Mouse (Mus musculus): ENCODE data around the gene Wdr95.

Gene Wdr95

DNA sequence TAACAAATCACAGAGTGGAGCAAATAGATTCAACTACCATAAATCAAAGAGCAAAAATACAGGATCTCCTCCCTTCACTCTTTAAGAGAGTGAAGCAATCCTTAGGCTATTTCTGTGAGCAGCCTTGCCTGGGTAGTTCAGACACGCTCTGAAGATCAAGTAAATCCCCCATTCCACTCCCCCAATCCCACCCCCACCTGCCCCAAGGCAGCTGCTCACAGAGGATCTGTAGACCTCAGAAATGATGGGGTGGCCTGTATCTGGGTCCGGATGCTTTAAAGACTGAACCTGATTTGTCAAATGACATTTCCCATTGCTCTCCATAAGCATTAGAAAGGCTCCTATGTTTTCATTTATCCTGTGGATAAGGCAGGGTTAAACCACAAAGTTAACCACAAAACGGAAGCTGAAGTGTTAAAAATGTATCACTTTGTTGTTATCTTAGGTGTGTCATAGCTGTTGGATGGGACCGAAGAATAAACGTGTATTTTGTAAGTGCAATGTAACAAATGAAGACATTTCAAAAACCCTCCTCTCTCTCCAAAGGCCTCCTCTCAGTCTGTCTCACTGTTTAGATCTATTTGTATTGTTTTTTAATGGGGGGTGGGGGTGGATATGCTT lies 54.3 kb downstream of the Wdr95 start:
- no peak for DNase-seq (ENCODE audit: low read depth, low spot score)

DNA sequence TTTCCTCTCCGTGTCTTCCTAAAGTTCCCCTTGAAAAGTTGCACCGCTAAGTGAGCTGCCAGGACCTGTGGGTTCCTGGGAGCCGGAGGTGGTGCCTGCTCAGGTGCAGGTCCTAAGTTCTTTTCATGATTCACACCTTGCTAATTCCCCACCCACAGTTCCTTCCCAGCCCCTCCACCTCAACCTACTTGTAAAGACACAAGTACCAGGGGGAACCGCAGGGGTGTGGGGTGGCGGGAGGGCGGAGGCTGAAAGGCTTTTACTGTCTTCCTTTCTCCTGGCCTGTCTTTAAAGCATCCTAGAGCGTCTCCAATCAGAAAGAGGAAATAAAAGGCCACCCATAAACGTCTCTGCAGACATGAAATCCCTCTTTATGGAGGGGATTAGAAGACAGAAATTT lies 55.0 kb downstream of the Wdr95 start:
- DNase-seq (ENCODE audit: low read depth, low spot score), result peak; percentile 41

DNA sequence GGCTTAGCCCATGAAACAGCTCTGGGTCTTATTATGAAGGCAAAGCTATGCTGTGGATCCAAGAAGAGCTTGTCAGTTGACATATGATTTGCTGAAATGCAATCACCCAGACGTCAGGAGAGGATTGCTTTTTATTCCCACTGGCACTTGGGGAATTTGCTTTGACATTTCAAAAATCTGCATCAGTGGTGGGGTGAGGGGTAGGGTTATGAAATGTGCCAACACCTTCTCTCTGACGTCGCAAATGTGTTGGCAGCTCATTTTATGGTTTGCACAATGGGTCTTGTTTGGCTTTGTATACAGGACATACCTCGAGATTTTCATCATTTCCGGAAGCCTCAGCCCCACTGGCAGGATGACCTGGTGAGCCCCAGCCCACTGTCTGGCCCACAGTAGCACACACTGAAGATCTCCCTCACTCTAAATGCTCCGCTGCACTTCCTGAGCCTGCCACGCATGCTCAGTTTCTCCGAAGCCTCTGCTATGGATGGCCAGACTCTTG lies 55.7 kb downstream of the Wdr95 start:
- DNase-seq (ENCODE audit: low read depth, low spot score), result no peak

DNA sequence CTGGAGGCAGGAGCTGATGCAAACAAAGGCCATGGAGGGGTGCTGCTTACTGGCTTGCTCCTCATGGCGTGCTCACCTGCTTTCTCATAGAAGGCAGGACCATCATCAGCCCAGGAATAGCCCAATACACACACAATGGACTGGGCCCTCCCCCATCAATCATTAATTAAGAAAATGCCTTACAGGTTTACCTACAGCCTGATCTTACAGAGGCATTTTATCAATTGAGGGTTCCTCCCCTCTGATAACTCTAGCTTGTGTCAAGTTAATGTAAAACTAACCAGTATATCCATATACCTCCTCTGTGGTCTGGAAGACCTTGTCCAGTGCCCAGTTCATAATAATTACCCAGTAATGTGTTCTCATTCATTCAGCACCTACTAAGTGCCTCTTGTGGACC lies 56.8 kb downstream of the Wdr95 start:
- DNase-seq (ENCODE audit: low read depth, low spot score), result no peak

DNA sequence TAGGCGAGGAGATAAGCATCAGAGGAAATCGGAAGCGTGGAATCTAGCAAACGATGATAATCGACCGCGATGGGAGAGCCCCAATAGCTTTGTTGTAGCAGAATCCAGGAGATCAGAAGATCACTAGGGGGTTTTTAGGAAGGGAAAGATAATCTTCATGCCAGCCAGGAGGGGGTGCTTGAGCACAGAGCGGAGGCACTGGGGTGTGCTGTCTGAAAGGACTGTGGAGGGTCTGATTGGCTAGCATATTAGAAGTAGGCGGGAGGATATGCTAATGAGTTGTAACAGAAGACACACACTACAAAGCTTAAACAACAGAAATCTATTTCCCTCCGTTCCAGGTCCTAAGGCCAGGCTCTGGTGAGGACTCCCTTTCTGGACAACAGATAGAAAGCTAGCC lies 57.4 kb downstream of the Wdr95 start:
- peak; percentile 74 for DNase-seq (ENCODE audit: low read depth, low spot score)

DNA sequence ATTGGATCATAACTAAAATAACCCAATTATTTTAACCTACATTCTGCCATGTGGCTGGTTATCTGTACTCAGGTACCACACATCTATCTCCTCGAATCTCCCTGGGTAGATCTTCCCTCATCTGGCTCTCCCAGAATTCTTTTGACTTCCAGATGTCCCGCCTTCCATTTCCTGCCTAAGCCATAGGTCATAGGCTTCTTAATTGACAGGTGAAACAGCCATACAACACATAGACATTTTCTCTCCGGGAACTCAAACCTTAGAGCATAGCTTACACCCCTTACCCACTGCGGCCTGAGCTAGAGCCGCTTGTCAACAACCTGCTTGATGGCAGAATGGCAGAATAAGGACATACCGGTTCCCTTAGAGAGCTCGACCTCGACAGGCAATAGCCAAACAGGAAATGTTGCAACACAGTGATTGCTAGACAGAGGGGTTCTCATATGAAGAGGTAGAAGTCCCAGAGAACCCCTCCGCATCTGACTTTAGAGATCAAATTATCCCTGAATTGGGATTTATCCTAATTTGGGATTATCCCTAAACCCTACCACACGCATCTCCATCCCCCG lies 58.9 kb downstream of the Wdr95 start:
- DNase-seq (ENCODE audit: low read depth, low spot score), result peak; percentile 51

DNA sequence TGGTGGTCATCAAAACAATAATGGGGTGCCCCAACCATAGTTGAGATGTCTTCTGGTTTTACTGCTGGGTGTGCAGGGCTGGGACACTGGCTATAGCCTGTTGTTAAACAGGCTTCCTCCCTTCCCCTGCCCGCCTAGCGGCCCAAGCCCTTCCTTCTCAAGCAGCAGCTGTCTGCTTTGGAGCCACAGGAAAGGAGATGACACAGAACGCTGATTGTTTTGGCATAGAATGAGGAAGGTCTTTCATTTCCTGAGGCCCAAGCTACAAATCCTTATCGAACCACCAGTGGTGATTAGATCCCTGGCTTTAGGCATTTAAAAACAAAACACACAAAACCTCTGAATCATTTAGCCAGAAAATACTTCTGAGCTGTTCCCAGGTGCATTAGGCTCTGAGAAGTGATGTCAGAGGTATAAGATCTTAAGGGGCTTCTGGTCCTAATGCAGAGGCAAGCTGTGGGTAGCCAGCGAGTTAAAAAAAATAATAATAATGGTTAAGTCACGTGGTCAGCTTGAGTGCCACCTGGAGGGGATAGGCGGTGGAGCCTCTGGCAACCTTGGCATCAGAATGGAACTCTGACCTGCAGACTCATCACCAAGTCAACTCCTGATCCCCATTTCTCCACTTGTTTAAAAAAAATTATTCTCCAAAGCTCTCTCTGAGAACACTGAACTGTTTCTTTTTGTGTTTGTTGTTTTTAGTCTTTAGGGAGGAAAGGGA lies 60.5 kb downstream of the Wdr95 start:
- DNase-seq (ENCODE audit: low read depth, low spot score), result no peak

DNA sequence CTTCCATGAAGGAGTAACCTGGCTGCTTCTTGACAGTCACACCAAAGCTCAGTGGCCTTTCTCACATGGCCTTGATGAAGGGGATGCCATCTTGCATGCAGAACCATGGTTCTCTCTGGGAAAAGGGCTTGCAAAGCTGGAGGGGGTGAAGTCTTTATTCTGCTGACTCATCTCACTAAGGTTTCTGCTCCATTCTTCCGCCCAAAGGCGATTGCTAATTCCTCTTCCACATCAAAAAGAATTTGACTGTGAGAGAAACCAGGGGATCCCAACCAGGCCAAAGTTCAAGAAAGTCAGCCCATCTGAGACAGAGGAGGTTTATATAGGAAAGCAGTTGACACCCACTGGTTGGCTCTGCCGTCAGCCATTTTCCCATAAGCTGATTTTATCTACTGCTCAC lies 61.5 kb downstream of the Wdr95 start:
- DNase-seq (ENCODE audit: low read depth, low spot score), result no peak

DNA sequence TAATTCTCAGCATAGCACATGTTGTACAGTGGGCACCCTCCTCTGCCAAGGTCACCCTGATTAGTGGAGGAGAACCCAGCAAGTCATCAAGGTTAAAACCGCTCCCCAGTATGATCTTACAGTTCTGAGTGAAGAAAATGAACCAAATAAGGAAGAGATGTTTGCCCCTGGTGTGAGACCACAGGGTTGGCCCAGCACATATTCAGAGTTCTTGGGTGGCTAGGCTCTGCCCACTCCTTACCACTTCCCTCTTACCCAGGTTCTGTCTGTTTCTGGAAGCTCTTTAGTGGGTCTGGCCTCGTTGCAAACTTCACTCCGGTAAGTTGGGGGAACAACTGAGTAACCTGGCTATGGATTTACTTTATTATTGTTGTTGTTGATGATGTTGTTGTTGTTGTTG lies 65.7 kb downstream of the Wdr95 start:
- no peak for DNase-seq (ENCODE audit: low read depth, low spot score)

DNA sequence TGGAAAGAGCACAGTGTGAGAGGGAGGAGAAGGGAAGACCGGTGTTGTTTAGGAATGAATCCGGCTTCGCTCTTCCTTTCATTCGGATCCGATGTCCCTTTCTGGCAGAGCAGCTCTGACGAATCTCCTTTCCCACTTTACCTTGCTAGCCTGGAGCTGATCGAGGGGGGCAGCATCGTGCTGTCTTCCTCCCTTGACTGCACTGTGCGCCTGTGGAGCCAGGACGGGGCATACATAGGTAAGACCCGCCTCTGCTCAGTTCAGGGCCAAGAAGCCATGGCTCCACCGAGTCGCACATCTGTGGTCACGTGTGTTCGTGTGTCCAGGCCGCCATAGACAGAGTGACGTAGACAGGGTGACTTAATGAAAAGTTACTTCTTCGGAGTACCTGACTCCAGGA lies 68.9 kb downstream of the Wdr95 start:
- peak; percentile 65 for DNase-seq (ENCODE audit: low read depth, low spot score)

DNA sequence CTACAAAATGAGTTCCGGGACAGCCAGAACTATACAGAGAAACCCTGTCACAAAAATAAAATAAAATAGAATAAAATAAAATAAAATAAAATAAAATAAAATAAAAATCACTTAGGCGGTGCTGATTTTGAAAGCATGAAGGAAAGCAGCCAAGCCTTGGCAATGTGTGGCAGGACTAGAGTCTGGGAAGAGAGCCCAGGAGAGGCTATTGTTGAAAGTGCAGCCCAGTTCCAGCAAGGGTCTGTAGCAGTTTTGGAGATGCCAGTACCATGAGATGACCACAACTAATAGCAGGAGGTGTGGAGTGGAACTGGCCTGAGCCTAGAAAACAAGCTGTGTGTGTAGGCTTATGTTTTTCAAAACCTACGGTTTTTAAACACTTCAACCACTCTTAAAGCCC lies 73.5 kb downstream of the Wdr95 start:
- DNase-seq (ENCODE audit: low read depth, low spot score), result no peak

DNA sequence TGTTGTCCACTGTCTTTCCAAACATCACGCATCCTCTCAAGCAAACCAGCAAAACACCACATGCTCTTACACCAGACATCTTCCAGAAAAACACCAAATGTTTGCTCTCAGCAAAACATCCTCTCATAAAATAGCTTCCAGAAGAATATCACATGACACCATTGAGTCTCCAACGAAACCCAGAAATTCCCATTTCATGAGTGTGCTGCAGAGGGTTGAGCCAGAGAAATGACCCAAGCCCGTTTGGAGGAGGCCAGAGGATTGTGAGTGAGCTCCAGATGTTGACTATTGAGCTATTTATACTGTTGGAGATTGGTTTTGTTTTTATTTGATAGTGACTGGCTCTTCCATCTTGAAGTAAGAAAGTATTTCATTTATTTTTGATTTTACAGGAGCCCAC lies 74.8 kb downstream of the Wdr95 start:
- DNase-seq (ENCODE audit: low read depth, low spot score), result no peak

DNA sequence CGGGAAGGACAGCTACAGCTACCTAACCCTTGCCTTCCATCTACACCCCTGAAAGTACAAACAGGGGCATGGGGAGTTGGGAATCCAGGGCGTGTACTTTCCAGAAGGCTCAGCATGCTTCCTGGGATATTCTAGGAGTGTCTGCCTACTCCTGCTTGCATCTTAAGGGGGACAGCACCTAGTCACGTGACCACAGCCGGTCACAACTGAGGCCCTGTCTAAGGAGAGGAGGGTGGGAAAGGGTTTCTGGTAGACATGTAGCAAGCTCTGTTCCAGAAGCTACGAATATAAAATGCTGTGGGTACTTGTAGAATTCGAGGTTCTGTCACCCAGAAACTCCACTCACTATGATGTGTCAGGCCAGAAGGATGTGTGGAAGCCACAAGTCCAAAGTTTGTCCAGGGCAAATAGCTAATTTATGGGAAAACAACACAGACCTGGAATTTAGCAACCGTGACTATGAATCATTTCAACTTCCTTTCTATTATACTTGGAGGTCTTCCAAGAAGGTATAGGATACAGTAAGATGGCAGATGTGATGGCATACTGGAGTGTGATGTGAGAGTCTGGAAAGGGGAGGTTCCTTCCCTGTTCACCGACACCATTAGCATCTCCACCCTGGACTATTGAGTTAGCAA lies 78.7 kb downstream of the Wdr95 start:
- DNase-seq (ENCODE audit: low read depth, low spot score), result no peak

DNA sequence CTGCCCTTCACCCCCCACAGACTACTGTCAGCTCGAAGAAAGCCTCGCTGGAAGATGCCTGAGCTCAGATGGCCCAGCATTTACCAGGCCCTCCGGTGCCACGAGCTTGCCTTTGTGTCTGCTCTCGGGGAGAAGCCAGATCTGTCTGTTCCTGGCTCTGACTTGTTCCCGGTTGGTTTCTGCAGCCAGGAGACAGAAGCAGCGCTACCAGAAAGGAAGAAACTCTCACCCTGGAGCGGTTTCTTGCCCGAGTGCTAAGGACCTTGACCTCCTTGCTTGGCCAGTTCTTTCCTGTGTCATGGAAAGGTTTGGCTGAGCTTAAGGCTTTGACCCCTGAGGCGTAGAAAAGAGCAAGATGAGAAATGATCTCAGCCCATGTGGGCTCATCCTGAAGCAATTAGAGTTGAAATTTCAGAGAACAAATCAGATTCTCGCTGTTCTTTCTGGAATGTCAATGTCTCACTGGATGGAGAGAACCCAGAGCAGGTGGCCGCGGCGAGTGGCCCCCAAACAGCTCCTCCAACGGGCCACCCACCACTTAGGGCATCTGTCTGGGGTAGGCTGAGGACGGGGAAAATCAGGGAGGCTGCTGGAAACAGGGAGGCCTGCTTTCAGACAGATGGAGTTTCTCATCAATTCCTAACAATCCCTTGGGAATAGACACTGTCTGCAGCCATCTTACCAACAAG lies 83.1 kb downstream of the Wdr95 start:
- DNase-seq (ENCODE audit: low read depth, low spot score), result no peak

DNA sequence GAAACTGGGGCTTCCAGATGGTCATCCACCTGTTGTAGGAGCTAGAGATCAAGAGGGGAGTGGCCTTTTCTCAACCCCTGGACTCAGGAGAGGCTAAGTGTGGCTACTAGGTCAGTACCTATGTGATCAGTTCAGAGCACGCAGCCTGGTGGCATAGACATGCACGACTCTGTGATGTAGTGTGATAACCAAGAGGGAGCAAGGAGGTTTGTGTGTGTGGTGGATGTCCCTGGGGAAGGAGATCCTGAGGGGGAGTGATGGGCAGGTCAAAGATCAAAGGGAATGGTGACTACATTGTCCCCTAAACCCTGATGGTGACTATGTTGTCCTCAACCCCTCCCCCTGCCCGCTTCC lies 83.7 kb downstream of the Wdr95 start:
- DNase-seq (ENCODE audit: low read depth, low spot score), result no peak

DNA sequence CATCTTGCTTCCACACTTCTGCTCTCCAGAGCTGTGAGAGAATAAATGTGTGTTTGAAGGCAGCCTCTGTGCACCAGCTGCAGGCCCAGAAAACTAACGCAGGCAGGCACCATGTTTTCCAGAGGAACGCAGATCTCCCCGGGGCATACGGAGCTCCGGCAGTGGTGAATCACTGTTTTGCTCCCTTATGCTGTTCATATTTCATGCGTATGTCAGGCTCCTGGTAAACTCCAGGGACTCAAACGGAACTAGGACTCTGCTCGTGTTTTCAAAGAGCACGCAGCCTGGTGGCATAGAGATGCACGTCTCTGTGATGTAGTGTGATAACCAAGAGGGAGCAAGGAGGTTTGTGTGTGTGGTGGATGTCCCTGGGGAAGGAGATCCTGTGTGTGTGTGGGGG lies 84.3 kb downstream of the Wdr95 start:
- no peak for DNase-seq (ENCODE audit: low read depth, low spot score)

DNA sequence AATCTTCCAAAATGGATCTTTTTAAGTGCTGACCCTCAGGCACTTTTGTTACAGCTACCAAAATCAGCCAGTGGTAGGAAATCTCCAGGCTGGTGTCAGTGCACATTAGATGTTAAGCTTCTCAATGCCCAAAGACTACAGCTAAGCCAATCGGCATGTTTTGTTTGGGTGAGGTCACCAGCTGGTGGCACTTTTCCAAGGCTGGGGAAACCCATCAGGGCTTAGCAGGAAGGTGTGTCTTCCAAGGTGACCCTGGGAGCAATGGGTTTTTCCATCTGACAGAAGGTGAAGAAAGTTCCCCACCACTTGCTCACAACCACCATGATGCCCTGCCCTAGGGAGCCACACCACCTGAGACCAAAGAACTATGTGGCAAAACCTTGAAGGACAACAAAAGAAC lies 87.7 kb downstream of the Wdr95 start:
- peak; percentile 41 for DNase-seq (ENCODE audit: low read depth, low spot score)

DNA sequence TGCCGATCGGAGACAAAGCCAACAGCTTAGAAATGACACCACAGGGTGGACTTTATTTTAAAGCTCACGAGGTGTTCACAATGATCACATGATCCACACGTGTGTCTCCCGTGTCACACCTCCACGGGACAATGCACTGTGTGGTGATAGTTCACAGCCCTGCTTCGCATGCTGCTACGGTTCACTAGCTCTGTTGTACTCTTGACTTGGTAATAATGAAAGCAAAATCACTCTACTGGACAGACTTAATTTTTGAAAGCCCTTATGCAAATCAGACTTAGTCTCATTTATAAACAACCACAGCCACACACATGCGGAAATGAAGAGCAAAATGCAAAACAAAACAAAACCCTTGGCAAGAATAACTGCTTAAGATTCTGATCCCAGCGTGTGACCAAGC lies 88.3 kb downstream of the Wdr95 start:
- no peak for DNase-seq (ENCODE audit: low read depth, low spot score)

DNA sequence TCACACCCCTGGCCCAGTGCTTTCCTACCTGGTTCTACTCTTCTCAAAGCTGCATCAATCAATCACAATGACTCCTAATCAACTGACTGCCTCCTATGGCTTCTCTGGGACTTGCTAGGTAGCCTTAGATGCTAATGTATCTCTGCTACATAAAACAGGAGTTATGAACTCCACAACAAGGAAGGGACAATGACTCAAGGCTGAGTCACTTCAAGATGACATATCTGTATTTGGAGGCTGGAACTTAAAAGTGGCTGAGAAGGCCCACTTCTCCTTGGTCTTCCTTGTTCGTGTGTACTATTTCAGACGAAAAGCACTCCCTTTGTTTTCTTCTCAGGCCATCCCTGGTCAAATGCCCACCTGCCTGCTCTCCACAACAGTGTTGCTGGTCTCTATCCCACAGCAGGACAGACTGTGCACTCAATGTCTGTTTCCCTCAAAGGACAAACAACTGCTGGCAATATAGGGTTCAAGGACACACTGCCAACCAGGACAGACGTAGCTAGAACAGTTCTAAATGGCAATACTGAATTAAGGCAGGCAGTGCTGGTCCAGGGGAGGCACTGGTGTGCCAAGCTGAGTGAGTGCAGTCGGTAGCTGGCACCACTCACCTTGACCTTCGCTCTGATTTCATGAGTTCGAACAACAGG lies 89.4 kb downstream of the Wdr95 start:
- DNase-seq (ENCODE audit: low read depth, low spot score), result no peak

DNA sequence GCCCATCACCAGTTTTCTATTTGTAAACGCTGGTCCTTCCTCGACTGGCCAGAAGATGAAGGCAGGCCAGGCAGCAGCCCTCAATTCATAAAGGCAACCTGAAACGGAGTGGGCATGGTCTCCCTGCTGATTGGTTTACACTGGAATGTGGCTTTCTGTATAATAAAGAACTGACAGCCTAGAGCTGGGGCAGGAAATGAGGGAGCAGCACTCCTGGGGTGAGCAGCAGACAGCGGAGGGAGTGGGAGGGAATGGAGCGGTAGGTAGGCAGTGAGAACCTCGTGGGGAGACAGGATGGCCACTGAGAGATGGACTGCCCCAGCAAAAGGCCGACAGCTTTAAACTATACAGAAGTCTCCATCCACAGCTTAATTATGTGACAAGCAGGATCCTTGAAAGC lies 93.7 kb downstream of the Wdr95 start:
- DNase-seq (ENCODE audit: low read depth, low spot score), result no peak

DNA sequence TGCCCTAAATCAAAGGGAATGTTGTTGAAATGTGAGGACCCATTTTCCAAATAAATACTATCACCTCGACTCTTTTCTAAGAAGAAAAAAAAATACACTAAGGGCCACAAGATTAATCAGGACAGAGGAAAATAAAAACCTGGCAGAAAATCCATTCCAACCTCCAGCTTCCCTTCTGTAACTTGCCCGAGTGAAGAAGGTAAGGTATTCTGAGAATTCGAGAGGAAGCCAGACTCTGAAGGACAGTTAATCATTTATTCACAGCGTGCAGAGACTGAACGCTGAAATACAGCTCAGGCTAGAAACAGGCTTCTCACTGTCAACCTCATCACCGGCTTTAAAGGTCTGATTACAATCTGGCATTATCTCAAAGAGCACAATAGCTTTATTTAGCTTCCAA lies 94.2 kb downstream of the Wdr95 start:
- no peak for DNase-seq (ENCODE audit: low read depth, low spot score)
